Mouse (Mus musculus) heart, postnatal 0 days (tissue): ENCODE measurements around the gene Lcn4. TPM values are rescaled to one million over a fixed set of nuclear protein-coding genes. Genes with fewer than 3 reads are reported as not detected.

Experiments used
- ATAC-seq: fragments of 200-750 bp; cut with Nextera tagmentation; 2 replicates; pipeline ENCODE4 v1.8.0; 2017; ENCODE audit warnings: low read depth, moderate number of reproducible peaks, moderate library complexity; ENCODE audit not compliant: insufficient read depth
- DNase-seq: peaks from one replicate; pipeline ENCODE4 v3.0.0-alpha.2; 2016; ENCODE audit warnings: low spot score
- H3K27ac ChIP-seq: fragments of 300-500 bp; sonication (generic); 2 replicates; pipeline ENCODE4 v1.5.1; 2014; ENCODE audit warnings: low read depth, mild to moderate bottlenecking
- H3K27me3 ChIP-seq: fragments of 300-500 bp; sonication (generic); 2 replicates; pipeline ENCODE4 v1.6.1; 2014; ENCODE audit warnings: low read length, mixed read lengths; ENCODE audit not compliant: control insufficient read depth, insufficient read depth
- H3K36me3 ChIP-seq: fragments of 300-500 bp; sonication (generic); replicated peaks from 2 replicates; pipeline ENCODE4 v1.6.1; 2014; ENCODE audit warnings: low read length, mixed read lengths; ENCODE audit not compliant: control insufficient read depth, insufficient read depth
- H3K4me1 ChIP-seq: fragments of 300-500 bp; sonication (generic); 2 replicates; pipeline ENCODE4 v1.6.1; 2014; ENCODE audit warnings: antibody characterized with exemption; ENCODE audit not compliant: control insufficient read depth, insufficient read depth
- H3K4me2 ChIP-seq: fragments of 300-500 bp; sonication (generic); 2 replicates; pipeline ENCODE4 v1.6.1; 2014; ENCODE audit warnings: low read depth, mild to moderate bottlenecking, low read length, moderate library complexity
- H3K4me3 ChIP-seq: fragments of 300-500 bp; sonication (generic); 2 replicates; pipeline ENCODE4 v1.5.1; 2014; ENCODE audit warnings: low read depth, low read length
- H3K9ac ChIP-seq: fragments of 300-500 bp; sonication (generic); replicated peaks from 2 replicates; pipeline ENCODE4 v1.6.1; 2014; ENCODE audit warnings: low read depth, low read length, mixed read lengths
- H3K9me3 ChIP-seq: fragments of 300-500 bp; sonication (generic); replicated peaks from 2 replicates; pipeline ENCODE4 v1.6.1; 2016; ENCODE audit warnings: low read length; ENCODE audit not compliant: control insufficient read depth
- CTCF ChIP-seq: IDR thresholded peaks from 2 replicates; pipeline ENCODE4 v1.5.1; 2016; ENCODE audit warnings: antibody characterized with exemption, control low read depth, low read depth
- EP300 ChIP-seq: IDR thresholded peaks from 2 replicates; pipeline ENCODE4 v1.6.1; 2016; ENCODE audit warnings: antibody characterized with exemption, low read depth
- whole genome bisulfite sequencing: fragments of 180-500 bp; shearing (Covaris S2); extraction: QIAGEN DNeasy Blood & Tissue Kit; methylation state at CpG from one replicate; pipeline ENCODE4 v1.1.7; 2014; 5-methylcytosine and 5-hydroxymethylcytosine counted together
- polyA plus RNA-seq: library from polyadenylated mRNA; unstranded; fragments of >200 nt; fragmentation: Nextera tagmentation; extraction: Ambion mirVana; gene quantifications from 2 replicates; pipeline ENCODE4 v1.2.1, GENCODE M21; 2015
- total RNA-seq: library from RNA; depleted of rRNA; stranded (reverse); fragments of >200 nt; gene quantifications from 2 replicates; pipeline ENCODE4 v1.2.3, GENCODE M21; 2014; ENCODE audit warnings: low replicate concordance

Lcn4 gene
- total and polyA plus RNA-seq, 2 experiments from 2014 or later: not detected

- 43% methylated on average over 29 of the region's 29 CpGs for WGBS
- Histone ChIP-seq H3K27ac (no peak overlapping the region), H3K36me3 (no peaks in the 10 kb centered on the region)
Measured at GRCm38 (mm10) chr2:26661768-26662508, 9.1 kb downstream of the Lcn4 start.

GRCm38 (mm10) chr2:26661143-26661752 is 9.8 kb downstream of the Lcn4 start:
- Histone ChIP-seq H3K4me1 (no peaks in the 10 kb centered on the region), H3K36me3 (no peaks in the 10 kb centered on the region), H3K4me2 (peak overlapping the region; percentile 53), H3K27ac (no peak overlapping the region), H3K9me3 (no peaks in the 10 kb centered on the region), H3K27me3 (no peaks in the 10 kb centered on the region), H3K9ac (no peak overlapping the region), H3K4me3 (peak overlapping the region; percentile 18)
- ATAC-seq (no peak; the same call in 1 of the 2 replicates), DNase-seq (no peak)
- TF ChIP-seq EP300 (no peak), CTCF (no peak)
- WGBS: 0% methylated on average over 15 of the region's 20 CpGs

More at GRCm38 (mm10) chr2:26661768-26662508, 9.1 kb downstream of the Lcn4 start:
- TF ChIP-seq CTCF: no peak
- no peak for TF ChIP-seq EP300
- Histone ChIP-seq H3K4me1 (no peaks in the 10 kb centered on the region), H3K4me2 (peak overlapping the region; percentile 53), H3K4me3 (peak overlapping the region; percentile 18), H3K9ac (no peak overlapping the region), H3K9me3 (no peaks in the 10 kb centered on the region), H3K27me3 (no peaks in the 10 kb centered on the region)
- DNase-seq: no peak
- ATAC-seq: no peak

- Histone ChIP-seq H3K4me3 (no peak overlapping the region), H3K36me3 (no peaks in the 10 kb centered on the region), H3K4me2 (no peak overlapping the region), H3K27me3 (no peaks in the 10 kb centered on the region), H3K4me1 (no peaks in the 10 kb centered on the region), H3K9ac (no peak overlapping the region), H3K27ac (no peak overlapping the region), H3K9me3 (no peaks in the 10 kb centered on the region)
- TF ChIP-seq EP300 (no peak), CTCF (no peak)
- no peak for ATAC-seq
- 76% methylated on average over 2 of the region's 2 CpGs for WGBS
- DNase-seq: no peak
Measured at GRCm38 (mm10) chr2:26657426-26657825, 13.7 kb downstream of the Lcn4 start.

GRCm38 (mm10) chr2:26654687-26655086 is 16.4 kb downstream of the Lcn4 start:
- H3K4me1 ChIP-seq: no peaks in the 10 kb centered on the region
- DNase-seq (no peak), ATAC-seq (no peak)
- WGBS: 51% methylated on average over 1 of the region's 1 CpGs
- no peaks in the 10 kb centered on the region for H3K27me3 ChIP-seq
- no peak overlapping the region for H3K27ac ChIP-seq
- H3K4me3 ChIP-seq: no peak overlapping the region
- no peak overlapping the region for H3K4me2 ChIP-seq
- H3K36me3 ChIP-seq: no peaks in the 10 kb centered on the region
- H3K9ac ChIP-seq: no peak overlapping the region
- no peak for TF ChIP-seq CTCF
- no peak for TF ChIP-seq EP300
- no peaks in the 10 kb centered on the region for H3K9me3 ChIP-seq

GRCm38 (mm10) chr2:26646643-26647293 is 24.3 kb downstream of the Lcn4 start:
- WGBS: 11% methylated on average over 3 of the region's 3 CpGs
- H3K9me3 ChIP-seq: no peaks in the 10 kb centered on the region
- peaks cover 4% of the 10 kb centered on the region; the same call in 1 of the 2 replicates for H3K4me1 ChIP-seq
- H3K36me3 ChIP-seq: no peaks in the 10 kb centered on the region
- TF ChIP-seq CTCF (peak; percentile 100), EP300 (no peak)
- no peaks in the 10 kb centered on the region for H3K27me3 ChIP-seq
- no peak overlapping the region for H3K4me3 ChIP-seq
- H3K9ac ChIP-seq: no peak overlapping the region
- DNase-seq (peak; percentile 85), ATAC-seq (peak; percentile 99)
- H3K4me2 ChIP-seq: no peak overlapping the region
- no peak overlapping the region for H3K27ac ChIP-seq
